Mouse (Mus musculus): ENCODE data around the gene Nt5dc1.

The Nt5dc1 gene

GRCm38 (mm10) chr10:34246106-34246505 is 172.2 kb downstream of the Nt5dc1 start:
- in situ Hi-C loops (cut with MboI; ENCODE audit: low sequenced_read_pairs), result no loop called here

DNA sequence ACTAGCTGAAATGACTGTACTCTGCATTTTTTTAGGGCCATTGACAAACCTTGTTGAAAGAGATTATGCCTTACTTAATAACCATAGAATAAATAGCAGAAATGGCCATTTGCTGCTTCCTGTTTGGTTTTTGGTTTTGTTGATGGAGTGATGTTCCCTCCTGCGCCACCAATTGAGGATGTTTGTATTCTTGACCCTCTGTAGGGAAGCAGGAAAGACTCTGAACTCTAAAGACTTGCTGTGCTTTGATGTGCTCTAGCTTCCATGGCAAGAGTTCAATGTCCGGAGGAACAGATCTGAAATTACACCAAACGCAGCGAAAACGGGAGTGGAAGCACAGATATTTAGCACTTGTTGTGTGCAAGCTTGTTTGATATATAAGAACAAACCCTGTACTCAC is 173.6 kb downstream of the Nt5dc1 start:
- in situ Hi-C loops (cut with MboI; ENCODE audit: low sequenced_read_pairs), result no loop called here

DNA sequence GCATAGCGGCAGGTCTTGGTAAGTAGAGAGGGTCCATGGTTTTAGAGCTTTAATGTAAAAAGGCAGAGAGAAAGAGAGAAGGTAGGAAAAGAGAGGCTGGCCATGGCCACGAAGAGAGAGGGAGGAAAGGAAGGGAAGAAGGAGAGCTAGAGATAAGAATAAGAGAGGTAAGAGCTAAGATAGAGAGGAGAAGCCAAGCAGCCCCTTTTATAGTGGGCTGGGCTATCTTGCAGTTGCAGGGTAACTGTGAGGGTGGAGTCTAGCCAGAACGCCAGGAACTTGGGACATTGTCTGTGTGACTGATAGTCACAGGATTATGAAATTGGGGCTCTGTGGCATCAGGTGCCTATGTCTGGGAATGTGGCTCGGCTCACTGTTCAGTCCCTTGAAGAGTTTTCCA is 179.8 kb downstream of the Nt5dc1 start:
- in situ Hi-C loops (cut with MboI; ENCODE audit: low sequenced_read_pairs), result no loop called here
